Mouse (Mus musculus): Measurements from ENCODE around the gene Cdip1. TPM values are rescaled to one million over a fixed set of nuclear protein-coding genes. Genes with fewer than 3 reads are reported as not detected.
"Not testable (repeated sequence)": the region's sequence is repeated elsewhere in the genome, so short reads cannot be mapped to it uniquely, and the experiment has no call there.

Cdip1 gene
- polyA plus RNA-seq (2015; fragmentation: Nextera tagmentation; extraction: Ambion mirVana): 101 and 108 TPM in 2 replicates

GRCm38 (mm10) chr16:4789810-4790559 is at the start of gene Cdip1:
TSS of gene Cdip1 (minus strand) at chr16:4790292.
- H3K4me3 ChIP-seq (replicated peaks): peak within 1 kb of the TSS; percentile 86
- WGBS: 1% methylated on average over 51 of the region's 51 CpGs
- H3K9me3 ChIP-seq (replicated peaks): no peaks in the 10 kb centered on the region
- H3K36me3 ChIP-seq: no peaks in the 10 kb centered on the region; the same call in 1 of the 2 replicates
- peak within 1 kb of the TSS; percentile 91 for H3K9ac ChIP-seq
- H3K27me3 ChIP-seq: no peaks in the 10 kb centered on the region
- peak within 1 kb of the TSS; percentile 98 for H3K27ac ChIP-seq
- peak; percentile 99 for ATAC-seq (replicated peaks; ENCODE audit: low FRiP score)
- H3K4me2 ChIP-seq: peak within 1 kb of the TSS; percentile 66
- peaks cover 36% of the 10 kb centered on the region for H3K4me1 ChIP-seq

- no peaks in the 10 kb centered on the region for H3K9me3 ChIP-seq (replicated peaks)
- no peak overlapping the region for H3K9ac ChIP-seq
- WGBS: 84% methylated on average over 3 of the region's 3 CpGs
- no peaks in the 10 kb centered on the region for H3K36me3 ChIP-seq
- H3K4me3 ChIP-seq (replicated peaks): no peak overlapping the region
- ATAC-seq (replicated peaks; ENCODE audit: low FRiP score): no peak
- H3K4me1 ChIP-seq: no peaks in the 10 kb centered on the region
- H3K27ac ChIP-seq: no peak overlapping the region
- no peaks in the 10 kb centered on the region for H3K27me3 ChIP-seq
- H3K4me2 ChIP-seq: no peak overlapping the region
Measured at GRCm38 (mm10) chr16:4839552-4839951, 49.5 kb upstream of the Cdip1 start.

- Histone ChIP-seq H3K4me2 (no peak overlapping the region), H3K36me3 (no peaks in the 10 kb centered on the region), H3K4me3 (replicated peaks) (no peak overlapping the region), H3K9me3 (replicated peaks) (no peaks in the 10 kb centered on the region), H3K27ac (no peak overlapping the region), H3K27me3 (no peaks in the 10 kb centered on the region), H3K9ac (no peak overlapping the region), H3K4me1 (no peaks in the 10 kb centered on the region)
- ATAC-seq (replicated peaks; ENCODE audit: low FRiP score): no peak
- 78% methylated on average over 3 of the region's 3 CpGs for WGBS
Measured at GRCm38 (mm10) chr16:4837631-4838030, 47.5 kb upstream of the Cdip1 start.

- H3K27me3 ChIP-seq: no peaks in the 10 kb centered on the region
- H3K27ac ChIP-seq: no peak within 1 kb of the TSS
- 0 out of 2 replicates have a peak, but pooled peaks cover 4% of the 10 kb centered on the region for H3K4me1 ChIP-seq
- no peaks in the 10 kb centered on the region for H3K9me3 ChIP-seq (replicated peaks)
- no peak within 1 kb of the TSS for H3K9ac ChIP-seq
- no peak within 1 kb of the TSS for H3K4me2 ChIP-seq
- no peak for ATAC-seq (replicated peaks; ENCODE audit: low FRiP score)
- 78% methylated on average over 3 of the region's 3 CpGs for WGBS
- no peaks in the 10 kb centered on the region for H3K36me3 ChIP-seq
- H3K4me3 ChIP-seq (replicated peaks): no peak within 1 kb of the TSS
Measured at GRCm38 (mm10) chr16:4835191-4835590, 45.1 kb upstream of the Cdip1 start, which contains the start of gene 4930562C15Rik. TSS of gene 4930562C15Rik (plus strand) at chr16:4835416.

GRCm38 (mm10) chr16:4833858-4834257 is 43.8 kb upstream of the Cdip1 start:
- H3K4me2 ChIP-seq: no peak overlapping the region
- 0 out of 2 replicates have a peak, but pooled peaks cover 4% of the 10 kb centered on the region for H3K4me1 ChIP-seq
- WGBS: 81% methylated on average over 2 of the region's 2 CpGs
- ATAC-seq (replicated peaks; ENCODE audit: low FRiP score): no peak
- H3K9me3 ChIP-seq (replicated peaks): no peaks in the 10 kb centered on the region
- no peak overlapping the region for H3K9ac ChIP-seq
- H3K4me3 ChIP-seq (replicated peaks): no peak overlapping the region
- H3K36me3 ChIP-seq: no peaks in the 10 kb centered on the region
- H3K27me3 ChIP-seq: no peaks in the 10 kb centered on the region
- H3K27ac ChIP-seq: no peak overlapping the region

- Histone ChIP-seq H3K9ac (no peak overlapping the region), H3K4me2 (0 out of 2 replicates have a peak overlapping the region, but pooled peaks have one; percentile 8), H3K27me3 (no peaks in the 10 kb centered on the region), H3K27ac (no peak overlapping the region), H3K9me3 (replicated peaks) (no peaks in the 10 kb centered on the region), H3K4me3 (replicated peaks) (no peak overlapping the region), H3K36me3 (no peaks in the 10 kb centered on the region), H3K4me1 (0 out of 2 replicates have a peak, but pooled peaks cover 4% of the 10 kb centered on the region)
- ATAC-seq (replicated peaks; ENCODE audit: low FRiP score): 0 out of 2 replicates have a peak, but pooled peaks have one; percentile 46
- 48% methylated on average over 15 of the region's 15 CpGs for WGBS
Measured at GRCm38 (mm10) chr16:4831650-4832419, 41.7 kb upstream of the Cdip1 start.

- H3K36me3 ChIP-seq: no peaks in the 10 kb centered on the region
- no peak overlapping the region for H3K9ac ChIP-seq
- no peak for ATAC-seq (replicated peaks; ENCODE audit: low FRiP score)
- H3K4me2 ChIP-seq: no peak overlapping the region
- H3K27ac ChIP-seq: no peak overlapping the region
- 0 out of 2 replicates have a peak, but pooled peaks cover 4% of the 10 kb centered on the region for H3K4me1 ChIP-seq
- WGBS: 78% methylated on average over 6 of the region's 6 CpGs
- no peaks in the 10 kb centered on the region for H3K27me3 ChIP-seq
- no peak overlapping the region for H3K4me3 ChIP-seq (replicated peaks)
- H3K9me3 ChIP-seq (replicated peaks): no peaks in the 10 kb centered on the region
Measured at GRCm38 (mm10) chr16:4829271-4829900, 39.3 kb upstream of the Cdip1 start.

GRCm38 (mm10) chr16:4827639-4828038 is 37.5 kb upstream of the Cdip1 start:
- H3K27me3 ChIP-seq: no peaks in the 10 kb centered on the region
- no peak overlapping the region for H3K9ac ChIP-seq
- no peaks in the 10 kb centered on the region for H3K36me3 ChIP-seq
- H3K9me3 ChIP-seq (replicated peaks): no peaks in the 10 kb centered on the region
- no peak overlapping the region for H3K4me3 ChIP-seq (replicated peaks)
- 89% methylated on average over 5 of the region's 5 CpGs for WGBS
- 0 out of 2 replicates have a peak, but pooled peaks cover 4% of the 10 kb centered on the region for H3K4me1 ChIP-seq
- ATAC-seq (replicated peaks; ENCODE audit: low FRiP score): no peak
- H3K4me2 ChIP-seq: no peak overlapping the region
- H3K27ac ChIP-seq: no peak overlapping the region

- not testable (repeated sequence) for H3K4me2 ChIP-seq; H3K27me3 ChIP-seq; H3K4me1 ChIP-seq; H3K9ac ChIP-seq; H3K4me3 ChIP-seq (replicated peaks); ATAC-seq (replicated peaks; ENCODE audit: low FRiP score); H3K9me3 ChIP-seq (replicated peaks); H3K27ac ChIP-seq; H3K36me3 ChIP-seq
- 90% methylated on average over 5 of the region's 5 CpGs for WGBS
Measured at GRCm38 (mm10) chr16:4824466-4824865, 34.4 kb upstream of the Cdip1 start.

GRCm38 (mm10) chr16:4818349-4818748 is 28.3 kb upstream of the Cdip1 start:
- Histone ChIP-seq H3K9ac (no peak overlapping the region), H3K4me3 (replicated peaks) (no peak overlapping the region), H3K27me3 (no peaks in the 10 kb centered on the region), H3K4me1 (no peaks in the 10 kb centered on the region), H3K9me3 (replicated peaks) (peaks cover 8% of the 10 kb centered on the region), H3K36me3 (no peaks in the 10 kb centered on the region), H3K27ac (no peak overlapping the region), H3K4me2 (no peak overlapping the region)
- WGBS: 90% methylated on average over 3 of the region's 3 CpGs
- no peak for ATAC-seq (replicated peaks; ENCODE audit: low FRiP score)

- H3K4me3 ChIP-seq (replicated peaks): no peak overlapping the region
- 78% methylated on average over 4 of the region's 4 CpGs for WGBS
- no peak for ATAC-seq (replicated peaks; ENCODE audit: low FRiP score)
Measured at GRCm38 (mm10) chr16:4796631-4797030, 6.5 kb upstream of the Cdip1 start.

GRCm38 (mm10) chr16:4791332-4791731 is 1.2 kb upstream of the Cdip1 start:
- no peak overlapping the region for H3K4me2 ChIP-seq
- H3K9ac ChIP-seq: no peak overlapping the region
- 61% methylated on average over 2 of the region's 2 CpGs for WGBS
- no peaks in the 10 kb centered on the region for H3K9me3 ChIP-seq (replicated peaks)
- no peak overlapping the region for H3K27ac ChIP-seq
- H3K4me3 ChIP-seq (replicated peaks): no peak overlapping the region
- no peaks in the 10 kb centered on the region for H3K27me3 ChIP-seq
- H3K4me1 ChIP-seq: peaks cover 25% of the 10 kb centered on the region
- no peak for ATAC-seq (replicated peaks; ENCODE audit: low FRiP score)
- no peaks in the 10 kb centered on the region for H3K36me3 ChIP-seq

More at GRCm38 (mm10) chr16:4796631-4797030, 6.5 kb upstream of the Cdip1 start:
- Histone ChIP-seq H3K4me1 (no peaks in the 10 kb centered on the region), H3K36me3 (no peaks in the 10 kb centered on the region), H3K27me3 (no peaks in the 10 kb centered on the region), H3K9me3 (replicated peaks) (no peaks in the 10 kb centered on the region), H3K9ac (no peak overlapping the region), H3K4me2 (no peak overlapping the region), H3K27ac (no peak overlapping the region)

All from kidney, embryonic 15.5 days (tissue).